8 mouse cellular contexts compared by ENCODE assay signal in genomic region chr3:108444029-108444428, GRCm38 (mm10). TPM values are rescaled to one million over a fixed set of nuclear protein-coding genes. Genes with fewer than 3 reads are reported as not detected.
DNase-seq lines count a peak whose midpoint lies in the region; ATAC-seq and TF ChIP-seq lines count a peak whose summit lies in the region.

No protein-coding gene starts in this region.

- H3K36me3 ChIP-seq in embryonic facial prominence, embryonic 15.5 days: 0 out of 2 replicates have a peak, but pooled peaks cover 2% of the 10 kb centered on the region
- H3K36me3 ChIP-seq in hindbrain, embryonic 14.5 days (replicated peaks; ENCODE audit: control insufficient read depth, insufficient read depth): peaks cover 6% of the 10 kb centered on the region; the same call in 1 of the 2 replicates
- H3K36me3 ChIP-seq in limb, embryonic 15.5 days: peaks cover 10% of the 10 kb centered on the region; the same call in 1 of the 2 replicates
- peaks cover 4% of the 10 kb centered on the region; the same call in 1 of the 2 replicates for H3K36me3 ChIP-seq in midbrain, postnatal 0 days (ENCODE audit: insufficient read depth, low read length)

- intact Hi-C loops in gastrocnemius, postnatal 36 days (cut with DNase I): no loop called here

- no peak for ATAC-seq in embryonic facial prominence, embryonic 15.5 days (ENCODE audit: insufficient number of reproducible peaks, low FRiP score, low TSS enrichment, low read depth)
- no peak for ATAC-seq in hindbrain, embryonic 14.5 days (ENCODE audit: low FRiP score)
- no peak for ATAC-seq in limb, embryonic 15.5 days (ENCODE audit: insufficient number of reproducible peaks, low FRiP score, low TSS enrichment, low read depth)
- peak; percentile 60 for ATAC-seq in midbrain, postnatal 0 days (ENCODE audit: low FRiP score)

- no peaks in the 10 kb centered on the region for H3K27me3 ChIP-seq in embryonic facial prominence, embryonic 15.5 days
- no peaks in the 10 kb centered on the region for H3K27me3 ChIP-seq in hindbrain, embryonic 14.5 days (ENCODE audit: control insufficient read depth, insufficient read depth, low read length)
- no peaks in the 10 kb centered on the region for H3K27me3 ChIP-seq in limb, embryonic 15.5 days
- H3K27me3 ChIP-seq in midbrain, postnatal 0 days (ENCODE audit: insufficient read depth, low read length): no peaks in the 10 kb centered on the region

- H3K4me1 ChIP-seq in embryonic facial prominence, embryonic 15.5 days: peaks cover 23% of the 10 kb centered on the region
- peaks cover 22% of the 10 kb centered on the region for H3K4me1 ChIP-seq in hindbrain, embryonic 14.5 days (replicated peaks; ENCODE audit: control insufficient read depth, insufficient read depth, low read length)
- peaks cover 25% of the 10 kb centered on the region for H3K4me1 ChIP-seq in limb, embryonic 15.5 days
- peaks cover 3% of the 10 kb centered on the region; the same call in 1 of the 2 replicates for H3K4me1 ChIP-seq in midbrain, postnatal 0 days (ENCODE audit: insufficient read depth, low read length)

- H3K4me2 ChIP-seq in embryonic facial prominence, embryonic 15.5 days (replicated peaks): peak overlapping the region; percentile 74
- H3K4me2 ChIP-seq in hindbrain, embryonic 14.5 days (replicated peaks): peak overlapping the region; percentile 73
- H3K4me2 ChIP-seq in limb, embryonic 15.5 days: peak overlapping the region; percentile 62
- H3K4me2 ChIP-seq in midbrain, postnatal 0 days (ENCODE audit: low read depth, low read length, poor library complexity, severe bottlenecking): peak overlapping the region; percentile 82

- DNase-seq in gastrocnemius, adult 18-20 months (ENCODE audit: low spot score): peak; percentile 59
- no peak for DNase-seq in gastrocnemius, postnatal 36 days
- peak; percentile 87 for DNase-seq in NIH3T3 (ENCODE audit: low read depth)
- no peak for DNase-seq in hindbrain, embryonic 14.5 days (ENCODE audit: low spot score)
- peak; percentile 77 for DNase-seq in midbrain, postnatal 0 days (ENCODE audit: low spot score)
- peak; percentile 38 for DNase-seq in thymus, postnatal 25 days

- peak overlapping the region; percentile 85 for H3K4me3 ChIP-seq in embryonic facial prominence, embryonic 15.5 days (replicated peaks)
- peak overlapping the region; percentile 88 for H3K4me3 ChIP-seq in hindbrain, embryonic 14.5 days (replicated peaks; ENCODE audit: low read length)
- H3K4me3 ChIP-seq in limb, embryonic 15.5 days: peak overlapping the region; percentile 66
- peak overlapping the region; percentile 68 for H3K4me3 ChIP-seq in midbrain, postnatal 0 days (ENCODE audit: low read depth, low read length)

- no peaks in the 10 kb centered on the region for H3K9me3 ChIP-seq in embryonic facial prominence, embryonic 15.5 days (replicated peaks)
- H3K9me3 ChIP-seq in hindbrain, embryonic 14.5 days (ENCODE audit: control insufficient read depth, low read length): no peaks in the 10 kb centered on the region
- H3K9me3 ChIP-seq in limb, embryonic 15.5 days: no peaks in the 10 kb centered on the region
- no peaks in the 10 kb centered on the region for H3K9me3 ChIP-seq in midbrain, postnatal 0 days (ENCODE audit: low read length)

- 8% methylated on average over 8 of the region's 8 CpGs for WGBS in embryonic facial prominence, embryonic 15.5 days
- WGBS in hindbrain, embryonic 14.5 days: 21% methylated on average over 8 of the region's 8 CpGs
- 14% methylated on average over 8 of the region's 8 CpGs for WGBS in limb, embryonic 15.5 days
- 25% methylated on average over 8 of the region's 8 CpGs for WGBS in midbrain, postnatal 0 days

- H3K27ac ChIP-seq in embryonic facial prominence, embryonic 15.5 days (replicated peaks): peak overlapping the region; percentile 87
- peak overlapping the region; percentile 95; the same call in 1 of the 2 replicates for H3K27ac ChIP-seq in hindbrain, embryonic 14.5 days
- peak overlapping the region; percentile 84; the same call in 1 of the 2 replicates for H3K27ac ChIP-seq in limb, embryonic 15.5 days
- H3K27ac ChIP-seq in midbrain, postnatal 0 days (ENCODE audit: low read depth, low read length): peak overlapping the region; percentile 91

- no peak for TF ChIP-seq CTCF in midbrain, postnatal 0 days (IDR thresholded peaks at IDR 0.05)

- H3K9ac ChIP-seq in embryonic facial prominence, embryonic 15.5 days: peak overlapping the region; percentile 77
- H3K9ac ChIP-seq in hindbrain, embryonic 14.5 days: peak overlapping the region; percentile 92
- H3K9ac ChIP-seq in limb, embryonic 15.5 days: peak overlapping the region; percentile 57
- peak overlapping the region; percentile 70 for H3K9ac ChIP-seq in midbrain, postnatal 0 days (replicated peaks; ENCODE audit: low read length, poor library complexity, severe bottlenecking)

RNA-seq across cellular contexts. Expression of gene Sars, which starts 1.0 kb away (rescaled TPM):
- total RNA-seq in gastrocnemius, adult 18-20 months (2021): 100 to 1,000 TPM; 118 to 122 TPM
- 100 to 1,000 TPM; 114 to 119 TPM for total RNA-seq in gastrocnemius, postnatal 36 days (2021)
- 117 and 120 TPM in 2 replicates for polyA plus RNA-seq in embryonic facial prominence, embryonic 15.5 days (2015; fragmentation: Nextera tagmentation; extraction: Ambion mirVana)
- 207 and 222 TPM in 2 replicates for polyA plus RNA-seq in hindbrain, embryonic 14.5 days (2014; fragmentation: Nextera tagmentation; extraction: Ambion mirVana)
- 115 and 123 TPM in 2 replicates for polyA plus RNA-seq in limb, embryonic 15.5 days (2015; fragmentation: Nextera tagmentation; extraction: Ambion mirVana)
- 160 and 163 TPM in 2 replicates for total RNA-seq in midbrain, postnatal 0 days (2014; rRNA removed)
- polyA plus RNA-seq in midbrain, postnatal 0 days (2015; fragmentation: Nextera tagmentation; extraction: Ambion mirVana): 223 and 225 TPM in 2 replicates

RNA-seq across cellular contexts. Expression of gene Celsr2, which starts 28.7 kb away (rescaled TPM):
- 10 to 100 TPM; 10.0 to 11.6 TPM for total RNA-seq in gastrocnemius, adult 18-20 months (2021)
- total RNA-seq in gastrocnemius, postnatal 36 days (2021): 1 to 10 TPM; 6.4 to 8.2 TPM
- 20.1 and 20.7 TPM in 2 replicates for polyA plus RNA-seq in embryonic facial prominence, embryonic 15.5 days (2015; fragmentation: Nextera tagmentation; extraction: Ambion mirVana)
- 39.4 and 49.7 TPM in 2 replicates for polyA plus RNA-seq in hindbrain, embryonic 14.5 days (2014; fragmentation: Nextera tagmentation; extraction: Ambion mirVana)
- polyA plus RNA-seq in limb, embryonic 15.5 days (2015; fragmentation: Nextera tagmentation; extraction: Ambion mirVana): 11.7 and 11.9 TPM in 2 replicates
- total RNA-seq in midbrain, postnatal 0 days (2014; rRNA removed): 68.5 and 83.4 TPM in 2 replicates
- polyA plus RNA-seq in midbrain, postnatal 0 days (2015; fragmentation: Nextera tagmentation; extraction: Ambion mirVana): 19.0 and 24.4 TPM in 2 replicates

Comparison
In these comparisons a context has a peak if more than half of its experiments do, and no peak if none do; other contexts are left out.
1. DNase-seq: peak in gastrocnemius, adult 18-20 months (single experiment), NIH3T3 (single experiment), midbrain, postnatal 0 days (single experiment) and thymus, postnatal 25 days (single experiment); none in gastrocnemius, postnatal 36 days (0 of 2) and hindbrain, embryonic 14.5 days (single experiment).
2. Peak in every context shown above with its lines, with median percentiles within 50 percentile points of each other: H3K27ac ChIP-seq, H3K4me2 ChIP-seq, H3K4me3 ChIP-seq and H3K9ac ChIP-seq.